Mouse (Mus musculus) kidney, embryonic 16.5 days (tissue): ENCODE results near the gene Tmprss6. TPM values are rescaled to one million over a fixed set of nuclear protein-coding genes. Genes with fewer than 3 reads are reported as not detected.

Experiments
- ATAC-seq: fragments of 200-750 bp; cut with Nextera tagmentation; 2 replicates; pipeline ENCODE4 v1.8.0; 2017; ENCODE audit warnings: moderate TSS enrichment; ENCODE audit not compliant: low FRiP score, low TSS enrichment
- H3K27ac ChIP-seq: fragments of 300-500 bp; sonication (generic); 2 replicates; pipeline ENCODE4 v1.5.1; 2014; ENCODE audit warnings: low read length
- H3K27me3 ChIP-seq: fragments of 300-500 bp; sonication (generic); 2 replicates; pipeline ENCODE4 v1.6.1; 2014; ENCODE audit warnings: low read length, control low read depth, mixed read lengths; ENCODE audit not compliant: insufficient read depth
- H3K36me3 ChIP-seq: fragments of 300-500 bp; sonication (generic); 2 replicates; pipeline ENCODE4 v1.6.1; 2014; ENCODE audit warnings: low read length, control low read depth, mixed read lengths; ENCODE audit not compliant: insufficient read depth
- H3K4me1 ChIP-seq: fragments of 300-500 bp; sonication (generic); 2 replicates; pipeline ENCODE4 v1.6.1; 2014; ENCODE audit warnings: low read length, control low read depth, mixed read lengths; ENCODE audit not compliant: insufficient read depth
- H3K4me2 ChIP-seq: fragments of 300-500 bp; sonication (generic); replicated peaks from 2 replicates; pipeline ENCODE4 v1.6.1; 2014; ENCODE audit warnings: low read depth, low read length
- H3K4me3 ChIP-seq: fragments of 300-500 bp; sonication (generic); 2 replicates; pipeline ENCODE4 v1.5.1; 2014; ENCODE audit warnings: mild to moderate bottlenecking, low read length
- H3K9ac ChIP-seq: fragments of 300-500 bp; sonication (generic); replicated peaks from 2 replicates; pipeline ENCODE4 v1.6.1; 2014; ENCODE audit warnings: low read length
- H3K9me3 ChIP-seq: fragments of 300-500 bp; sonication (generic); 2 replicates; pipeline ENCODE4 v1.6.1; 2016; ENCODE audit warnings: low read length, control low read depth
- WGBS: fragments of 180-500 bp; shearing (Covaris S2); extraction: QIAGEN DNeasy Blood & Tissue Kit; methylation state at CpG from one replicate; pipeline ENCODE4 v1.1.7; 2014; 5-methylcytosine and 5-hydroxymethylcytosine counted together
- polyA plus RNA-seq: library from polyadenylated mRNA; unstranded; fragments of >200 nt; fragmentation: Nextera tagmentation; extraction: Ambion mirVana; gene quantifications from 2 replicates; pipeline ENCODE4 v1.2.1, GENCODE M21; 2015

Tmprss6 gene
- polyA plus RNA-seq = 0.29 and 0.42 TPM in 2 replicates

DNA sequence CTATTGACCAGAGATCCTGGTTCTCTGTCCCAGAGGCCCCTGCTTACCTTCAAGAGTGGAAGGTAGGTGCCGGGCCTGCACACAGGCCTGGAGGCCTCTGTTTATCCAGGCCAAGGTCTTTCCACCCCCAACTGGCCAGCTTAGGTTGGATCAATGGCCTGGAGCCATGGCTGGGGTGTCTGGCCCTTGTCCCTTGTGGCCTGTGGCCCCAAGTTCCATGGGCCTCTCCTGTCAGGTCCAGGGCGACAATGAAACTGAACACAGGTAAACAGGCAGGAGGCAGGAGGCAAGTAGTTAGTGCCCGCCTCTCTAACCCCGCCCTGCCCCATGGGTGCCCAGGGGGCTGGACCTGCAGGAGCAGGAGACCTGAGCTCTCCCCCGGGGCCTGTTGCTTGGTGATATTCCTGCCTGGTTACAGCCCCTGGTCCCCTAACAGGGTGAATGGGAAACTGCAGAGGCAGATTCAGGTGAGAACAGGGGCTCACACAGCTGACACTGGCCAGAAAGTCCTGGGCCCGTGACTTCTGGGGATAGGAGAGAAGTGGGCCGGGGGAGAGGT lies at the start of gene Tmprss6:
Gene Tmprss6, minus strand, starts transcription at position 256 of the 559 bp plus-strand sequence.
- no peaks in the 10 kb centered on the region for H3K27me3 ChIP-seq
- H3K27ac ChIP-seq = no peak within 1 kb of the TSS
- H3K4me2 ChIP-seq = no peak within 1 kb of the TSS
- no peaks in the 10 kb centered on the region for H3K36me3 ChIP-seq
- ATAC-seq = no peak
- peaks cover 6% of the 10 kb centered on the region for H3K4me1 ChIP-seq
- H3K9ac ChIP-seq = no peak within 1 kb of the TSS
- H3K9me3 ChIP-seq = no peaks in the 10 kb centered on the region
- 65% methylated on average over 7 of the region's 7 CpGs for WGBS
- H3K4me3 ChIP-seq = no peak within 1 kb of the TSS

DNA sequence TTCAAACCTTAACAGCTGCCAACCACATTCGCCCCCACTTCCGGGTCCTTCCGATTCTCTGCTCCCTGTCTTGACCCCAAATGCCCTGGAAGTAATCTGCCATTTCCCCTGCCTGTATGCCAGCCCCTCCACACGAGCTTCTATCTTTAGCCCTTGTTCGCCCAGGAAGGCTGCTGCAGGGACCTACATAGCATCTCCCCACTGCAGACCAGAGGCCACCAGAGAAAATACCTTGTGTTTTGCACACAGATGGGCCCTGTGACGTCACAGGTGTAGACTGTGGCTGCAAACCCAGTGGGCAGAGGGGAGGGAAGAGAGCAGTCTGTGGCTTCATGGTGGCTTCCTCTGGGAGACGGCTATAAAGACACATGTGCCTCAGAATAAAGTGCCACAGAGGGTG lies 49.8 kb upstream of the Tmprss6 start:
- Histone ChIP-seq H3K4me1 (0 out of 2 replicates have a peak, but pooled peaks cover 3% of the 10 kb centered on the region), H3K4me3 (no peak overlapping the region), H3K36me3 (no peaks in the 10 kb centered on the region), H3K9me3 (no peaks in the 10 kb centered on the region), H3K27me3 (no peaks in the 10 kb centered on the region), H3K4me2 (no peak overlapping the region), H3K9ac (no peak overlapping the region), H3K27ac (no peak overlapping the region)
- no peak for ATAC-seq
- 55% methylated on average over 7 of the region's 7 CpGs for WGBS

DNA sequence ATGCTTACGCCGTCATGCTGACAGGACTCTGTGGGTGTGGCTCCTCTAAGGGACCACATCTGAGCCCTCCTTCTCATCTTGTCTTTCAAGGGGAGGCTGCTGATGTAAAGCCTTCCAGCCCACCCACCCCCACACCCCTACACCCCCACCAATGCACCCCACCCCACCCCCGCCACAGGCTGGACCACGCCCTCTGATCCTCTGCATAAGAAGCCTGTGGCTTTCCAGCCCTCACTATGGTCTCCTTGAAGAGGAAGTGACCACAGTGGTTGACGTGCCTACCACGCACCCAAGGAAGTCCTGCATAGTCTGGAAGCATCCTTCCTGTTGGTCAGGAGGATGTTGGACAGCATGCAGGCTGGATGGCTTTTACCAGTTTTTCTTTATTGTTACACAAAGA lies 47.3 kb upstream of the Tmprss6 start:
- Histone ChIP-seq H3K4me2 (no peak overlapping the region), H3K27ac (no peak overlapping the region), H3K4me1 (peaks cover 16% of the 10 kb centered on the region; the same call in 1 of the 2 replicates), H3K9me3 (no peaks in the 10 kb centered on the region), H3K27me3 (no peaks in the 10 kb centered on the region), H3K4me3 (no peak overlapping the region), H3K36me3 (no peaks in the 10 kb centered on the region), H3K9ac (no peak overlapping the region)
- 83% methylated on average over 6 of the region's 6 CpGs for WGBS
- ATAC-seq = no peak

DNA sequence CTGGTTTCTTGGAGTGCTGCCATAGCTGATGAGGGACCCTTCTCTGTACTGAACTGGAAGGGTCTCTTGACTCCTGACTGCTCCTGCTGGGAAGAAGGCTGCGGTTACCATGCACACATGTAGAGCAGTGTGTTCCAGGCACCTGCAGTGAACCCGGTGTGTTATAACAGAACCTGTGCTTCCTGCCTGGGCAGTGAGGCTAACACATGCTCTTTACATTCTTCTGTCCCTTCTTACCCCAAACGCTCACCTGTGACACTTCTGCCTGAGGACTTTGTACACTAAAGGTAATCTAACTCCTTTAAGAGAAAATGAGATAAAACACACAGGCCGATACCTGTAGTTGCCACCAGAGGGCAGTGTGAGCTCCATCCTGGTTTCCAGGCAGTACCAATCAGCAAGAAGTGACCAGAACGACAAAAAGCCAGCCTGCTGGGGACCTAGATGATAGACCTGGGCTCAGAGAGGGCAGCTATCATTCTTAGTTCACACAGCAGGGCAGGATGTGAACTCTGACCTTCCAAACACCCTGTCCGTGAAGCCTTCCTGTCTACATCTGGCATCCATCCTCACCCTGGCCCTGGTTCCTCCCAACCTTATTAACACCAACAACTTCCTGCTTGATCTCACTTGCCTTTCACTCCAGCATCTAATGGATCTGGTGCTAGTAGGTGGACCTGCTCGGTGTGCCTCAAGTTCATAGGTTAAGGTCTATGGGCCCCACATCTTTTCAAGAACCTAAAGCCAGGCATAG lies 46.1 kb upstream of the Tmprss6 start:
- Histone ChIP-seq H3K36me3 (no peaks in the 10 kb centered on the region), H3K27ac (no peak overlapping the region), H3K9ac (peak overlapping the region; percentile 45), H3K4me2 (no peak overlapping the region), H3K27me3 (no peaks in the 10 kb centered on the region), H3K4me1 (peaks cover 22% of the 10 kb centered on the region; the same call in 1 of the 2 replicates), H3K4me3 (no peak overlapping the region), H3K9me3 (no peaks in the 10 kb centered on the region)
- 0 out of 2 replicates have a peak, but pooled peaks have one; percentile 8 for ATAC-seq
- WGBS = 24% methylated on average over 7 of the region's 7 CpGs

DNA sequence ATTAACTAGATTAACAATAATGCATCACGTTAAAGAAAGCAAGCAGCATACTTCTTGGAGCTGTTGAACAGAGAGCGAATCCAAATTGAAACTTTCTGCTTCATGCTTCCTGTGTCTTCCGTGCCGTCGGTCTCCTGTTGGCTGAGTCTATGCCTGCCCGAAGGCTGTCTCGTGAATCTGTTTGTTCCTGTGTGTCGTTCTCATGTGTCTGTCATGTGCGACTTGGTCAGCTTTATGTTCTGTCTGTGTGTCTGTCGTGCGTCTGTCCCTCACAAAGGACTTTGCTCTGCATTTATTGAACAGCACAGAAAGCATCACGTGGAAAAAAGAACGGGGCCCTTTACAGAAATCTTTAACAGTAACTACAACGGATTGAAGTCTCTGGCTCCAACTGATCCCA lies 44.6 kb upstream of the Tmprss6 start:
- no peak overlapping the region for H3K4me2 ChIP-seq
- 77% methylated on average over 14 of the region's 14 CpGs for whole genome bisulfite sequencing
- no peaks in the 10 kb centered on the region for H3K9me3 ChIP-seq
- H3K4me3 ChIP-seq = no peak overlapping the region
- ATAC-seq = no peak
- no peak overlapping the region for H3K9ac ChIP-seq
- no peaks in the 10 kb centered on the region for H3K27me3 ChIP-seq
- H3K27ac ChIP-seq = peak overlapping the region; percentile 16; the same call in 1 of the 2 replicates
- peaks cover 22% of the 10 kb centered on the region; the same call in 1 of the 2 replicates for H3K4me1 ChIP-seq
- H3K36me3 ChIP-seq = no peaks in the 10 kb centered on the region

DNA sequence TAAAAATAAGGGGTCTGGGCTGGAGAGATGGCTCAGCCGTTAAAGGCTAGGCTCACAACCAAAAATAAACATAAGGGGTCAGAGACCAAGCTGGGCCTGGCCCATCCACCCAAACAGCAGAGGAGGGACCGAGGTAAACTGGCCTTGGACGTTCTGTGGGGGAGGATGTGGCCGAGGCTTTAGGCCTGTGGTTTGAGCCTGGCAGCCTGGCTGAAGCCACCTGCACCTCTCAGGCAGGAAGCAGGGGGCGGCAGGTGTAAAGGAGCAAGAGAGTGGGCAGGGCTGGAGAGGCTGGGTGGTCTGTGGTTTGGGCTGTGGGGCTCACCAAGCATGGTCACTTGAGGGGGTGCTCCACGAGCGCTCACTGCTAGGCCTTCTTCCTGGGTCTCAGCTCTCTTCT lies 43.5 kb upstream of the Tmprss6 start:
- peaks cover 22% of the 10 kb centered on the region; the same call in 1 of the 2 replicates for H3K4me1 ChIP-seq
- no peak for ATAC-seq

DNA sequence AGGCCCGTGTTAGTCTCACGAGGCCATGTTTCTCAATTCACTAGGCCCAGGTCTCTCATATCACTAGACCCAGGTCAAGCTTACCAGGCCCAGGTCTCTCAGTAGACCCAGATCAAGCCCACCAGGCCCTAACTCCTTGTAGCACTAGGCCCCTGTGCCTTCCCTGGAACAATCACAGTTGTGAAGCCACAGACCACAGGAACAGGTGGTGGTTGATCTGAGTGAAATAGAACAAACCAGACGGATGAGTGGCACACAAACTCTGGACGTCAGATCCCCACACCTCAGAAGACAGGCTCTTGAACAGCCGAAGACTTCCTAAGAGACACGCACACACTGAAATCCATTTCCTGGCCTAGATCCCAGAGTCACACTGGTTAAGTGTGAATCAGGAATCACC lies 42.3 kb upstream of the Tmprss6 start:
- WGBS = 89% methylated on average over 6 of the region's 6 CpGs
- Histone ChIP-seq H3K27ac (no peak overlapping the region), H3K4me2 (no peak overlapping the region)

More for the DNA sequence above, 43.5 kb upstream of the Tmprss6 start:
- Histone ChIP-seq H3K4me3 (no peak overlapping the region), H3K9ac (0 out of 2 replicates have a peak overlapping the region, but pooled peaks have one; percentile 2), H3K9me3 (no peaks in the 10 kb centered on the region), H3K4me2 (no peak overlapping the region), H3K27ac (no peak overlapping the region), H3K36me3 (no peaks in the 10 kb centered on the region), H3K27me3 (no peaks in the 10 kb centered on the region)
- WGBS = 42% methylated on average over 7 of the region's 7 CpGs

DNA sequence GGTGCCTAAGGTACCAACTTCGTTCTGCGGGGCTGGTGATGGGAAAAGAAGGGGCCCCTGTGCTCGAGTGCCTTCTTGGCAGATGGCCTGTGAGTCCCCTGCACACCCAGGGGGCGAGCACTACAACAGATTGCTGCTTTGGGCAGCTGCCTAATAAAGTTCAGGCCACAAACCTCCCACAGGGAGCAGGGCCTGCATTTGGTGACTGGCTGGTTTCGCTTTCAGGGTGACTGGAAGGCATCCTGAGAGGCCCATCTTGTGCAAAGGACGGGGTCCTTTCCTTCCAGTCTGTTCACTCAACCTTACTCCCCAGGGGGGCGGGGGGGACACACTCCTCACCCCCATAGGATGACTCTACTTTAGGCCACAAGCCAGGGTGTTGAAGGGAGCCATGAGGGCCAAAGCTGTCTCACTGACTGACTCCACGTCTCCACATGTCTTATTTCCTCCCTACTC lies 41.7 kb upstream of the Tmprss6 start:
- H3K4me1 ChIP-seq = peaks cover 22% of the 10 kb centered on the region; the same call in 1 of the 2 replicates
- H3K27ac ChIP-seq = no peak overlapping the region
- no peak overlapping the region for H3K9ac ChIP-seq
- WGBS = 62% methylated on average over 8 of the region's 8 CpGs
- H3K27me3 ChIP-seq = no peaks in the 10 kb centered on the region
- H3K9me3 ChIP-seq = peaks cover under 1% of the 10 kb centered on the region; the same call in 1 of the 2 replicates
- H3K4me3 ChIP-seq = no peak overlapping the region
- H3K4me2 ChIP-seq = no peak overlapping the region
- no peaks in the 10 kb centered on the region for H3K36me3 ChIP-seq
- no peak for ATAC-seq

More for the DNA sequence above, 42.3 kb upstream of the Tmprss6 start:
- Histone ChIP-seq H3K9ac (no peak overlapping the region), H3K9me3 (no peaks in the 10 kb centered on the region), H3K4me1 (peaks cover 22% of the 10 kb centered on the region; the same call in 1 of the 2 replicates), H3K36me3 (no peaks in the 10 kb centered on the region), H3K4me3 (no peak overlapping the region), H3K27me3 (no peaks in the 10 kb centered on the region)
- no peak for ATAC-seq

DNA sequence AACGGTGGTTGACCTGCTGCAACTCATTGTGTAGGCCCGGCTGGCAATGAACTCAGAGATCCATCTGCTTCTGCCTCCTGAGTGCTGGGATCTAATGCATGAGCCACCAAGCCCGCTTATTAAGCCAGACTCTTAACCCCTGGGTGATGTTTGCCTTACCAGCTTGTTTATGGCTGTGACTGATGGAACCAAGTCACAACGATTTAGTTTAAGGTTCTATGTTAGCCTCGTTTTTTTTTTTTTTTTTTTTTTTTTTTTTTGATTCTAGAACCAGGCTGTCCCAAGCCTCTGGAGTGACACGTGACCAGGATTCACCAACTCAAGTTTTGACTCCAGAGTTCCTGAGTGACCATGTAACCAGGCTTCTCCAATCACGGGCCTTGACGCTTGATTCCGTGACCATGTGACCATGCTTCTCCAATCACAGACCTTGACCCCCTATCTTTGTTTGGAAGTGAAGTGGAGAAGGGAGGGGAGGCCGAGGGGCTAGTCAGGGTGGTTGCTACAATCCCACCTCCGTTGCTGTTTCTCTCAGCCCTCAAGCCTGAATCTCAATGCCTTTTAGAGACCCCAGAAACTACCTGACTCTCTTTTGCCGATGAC lies 41.0 kb upstream of the Tmprss6 start:
- H3K4me1 ChIP-seq = peaks cover 18% of the 10 kb centered on the region; the same call in 1 of the 2 replicates
- peaks cover 5% of the 10 kb centered on the region; the same call in 1 of the 2 replicates for H3K9me3 ChIP-seq
- no peak for ATAC-seq
- H3K9ac ChIP-seq = no peak overlapping the region
- H3K27ac ChIP-seq = no peak overlapping the region
- H3K4me3 ChIP-seq = no peak overlapping the region
- H3K36me3 ChIP-seq = no peaks in the 10 kb centered on the region
- no peaks in the 10 kb centered on the region for H3K27me3 ChIP-seq
- no peak overlapping the region for H3K4me2 ChIP-seq
- 51% methylated on average over 12 of the region's 12 CpGs for WGBS
